Mouse (Mus musculus) forebrain, embryonic 12.5 days (tissue): Measurements from ENCODE around the gene Glod4. TPM values are rescaled to one million over a fixed set of nuclear protein-coding genes. Genes with fewer than 3 reads are reported as not detected.

Source experiments
- ATAC-seq: fragments of 200-750 bp; cut with Nextera tagmentation; 2 replicates; pipeline ENCODE4 v1.8.0; 2017; ENCODE audit warnings: moderate TSS enrichment; ENCODE audit not compliant: low FRiP score
- H3K27ac ChIP-seq: fragments of 300-500 bp; sonication (generic); 2 replicates; pipeline ENCODE4 v1.5.1; 2016; ENCODE audit warnings: mild to moderate bottlenecking
- H3K27me3 ChIP-seq: fragments of 300-500 bp; sonication (generic); 2 replicates; pipeline ENCODE4 v1.6.1; 2016; ENCODE audit warnings: mild to moderate bottlenecking
- H3K36me3 ChIP-seq: fragments of 300-500 bp; sonication (generic); replicated peaks from 2 replicates; pipeline ENCODE4 v1.6.1; 2016; ENCODE audit warnings: mild to moderate bottlenecking
- H3K4me1 ChIP-seq: fragments of 300-500 bp; sonication (generic); 2 replicates; pipeline ENCODE4 v1.6.1; 2016
- H3K4me2 ChIP-seq: fragments of 300-500 bp; sonication (generic); 2 replicates; pipeline ENCODE4 v1.6.1; 2016; ENCODE audit warnings: mild to moderate bottlenecking, moderate library complexity
- H3K4me3 ChIP-seq: fragments of 300-500 bp; sonication (generic); replicated peaks from 2 replicates; pipeline ENCODE4 v1.5.1; 2016; ENCODE audit warnings: mild to moderate bottlenecking
- H3K9ac ChIP-seq: fragments of 300-500 bp; sonication (generic); 2 replicates; pipeline ENCODE4 v1.6.1; 2016; ENCODE audit warnings: mild to moderate bottlenecking
- H3K9me3 ChIP-seq: fragments of 300-500 bp; sonication (generic); 2 replicates; pipeline ENCODE4 v1.6.1; 2016
- WGBS: fragments of 180-500 bp; shearing (Covaris S2); methylation state at CpG from one replicate; pipeline ENCODE4 v1.1.7; 2016; 5-methylcytosine and 5-hydroxymethylcytosine counted together
- polyA plus RNA-seq: library from polyadenylated mRNA; unstranded; fragments of >200 nt; fragmentation: Nextera tagmentation; extraction: Ambion mirVana; gene quantifications from 2 replicates; pipeline ENCODE4 v1.2.1, GENCODE M21; 2016

The Glod4 gene
- polyA plus RNA-seq, 1 experiment from 2014 or later, result 125 TPM

DNA sequence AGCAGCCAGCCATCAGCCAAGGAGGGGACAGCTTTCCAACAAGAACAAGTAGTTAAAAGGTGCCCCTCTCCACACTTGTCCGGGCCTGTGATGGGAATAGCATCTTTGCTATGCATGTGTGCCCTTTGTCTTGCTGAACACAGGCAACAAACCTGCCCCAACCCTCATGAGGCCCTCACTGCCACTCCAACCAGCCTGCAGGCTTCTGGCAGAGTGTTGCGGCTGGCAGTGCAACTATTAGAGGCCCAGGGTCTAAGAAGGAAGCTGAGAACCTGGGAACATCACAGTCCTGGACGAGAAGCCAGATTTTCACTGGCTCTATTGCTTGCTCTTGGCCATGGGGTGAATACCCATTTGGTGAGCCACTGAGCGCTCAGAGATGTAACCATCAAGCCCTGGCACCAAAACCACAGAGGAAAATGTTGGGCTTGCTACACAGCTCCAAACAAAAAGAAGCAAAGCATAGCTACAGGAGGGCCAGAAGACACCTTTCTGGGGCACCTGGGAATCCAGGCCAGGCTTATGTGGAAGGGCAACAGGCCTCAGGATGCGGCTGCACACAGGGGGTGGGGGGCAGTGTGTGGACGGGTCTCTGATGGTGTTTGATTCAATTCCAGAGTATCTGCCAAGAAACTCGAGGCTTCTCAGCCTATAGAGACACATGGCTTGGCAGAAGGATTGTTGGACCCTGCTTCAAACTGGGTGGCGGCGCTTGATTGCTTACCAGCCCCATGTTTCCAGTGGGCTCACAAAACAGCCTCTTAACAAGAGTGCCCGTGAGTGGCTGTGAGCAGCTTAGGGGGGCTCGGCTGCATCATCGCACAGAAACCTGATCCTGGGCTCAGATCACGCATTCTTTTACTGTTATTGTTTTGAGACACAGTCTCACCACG is 35.7 kb upstream of the Glod4 start:
- Histone ChIP-seq H3K4me3 (no peak overlapping the region), H3K36me3 (peaks cover 7% of the 10 kb centered on the region; the same call in 1 of the 2 replicates), H3K27ac (peak overlapping the region; percentile 50), H3K4me1 (peaks cover 17% of the 10 kb centered on the region), H3K9me3 (no peaks in the 10 kb centered on the region; the same call in 1 of the 2 replicates), H3K27me3 (no peaks in the 10 kb centered on the region), H3K9ac (no peak overlapping the region), H3K4me2 (no peak overlapping the region)
- 50% methylated on average over 14 of the region's 14 CpGs for WGBS
- ATAC-seq, result no peak

GRCm38 (mm10) chr11:76272440-76272839 is 28.9 kb upstream of the Glod4 start:
- Histone ChIP-seq H3K9me3 (no peaks in the 10 kb centered on the region), H3K4me3 (no peak overlapping the region), H3K4me1 (peaks cover 16% of the 10 kb centered on the region), H3K9ac (no peak overlapping the region), H3K27me3 (no peaks in the 10 kb centered on the region), H3K27ac (no peak overlapping the region), H3K36me3 (peaks cover 29% of the 10 kb centered on the region), H3K4me2 (no peak overlapping the region)
- WGBS, result 90% methylated on average over 4 of the region's 4 CpGs
- ATAC-seq, result no peak

- no peak overlapping the region for H3K4me2 ChIP-seq
- peak overlapping the region; percentile 75 for H3K27ac ChIP-seq
- H3K9ac ChIP-seq, result peak overlapping the region; percentile 25
- H3K9me3 ChIP-seq, result no peaks in the 10 kb centered on the region
- H3K4me3 ChIP-seq, result no peak overlapping the region
- H3K36me3 ChIP-seq, result peaks cover 16% of the 10 kb centered on the region; the same call in 1 of the 2 replicates
- peaks cover 34% of the 10 kb centered on the region for H3K4me1 ChIP-seq
- WGBS, result 42% methylated on average over 6 of the region's 6 CpGs
- H3K27me3 ChIP-seq, result no peaks in the 10 kb centered on the region
- no peak for ATAC-seq
Measured at GRCm38 (mm10) chr11:76268521-76269065, 25.1 kb upstream of the Glod4 start.

DNA sequence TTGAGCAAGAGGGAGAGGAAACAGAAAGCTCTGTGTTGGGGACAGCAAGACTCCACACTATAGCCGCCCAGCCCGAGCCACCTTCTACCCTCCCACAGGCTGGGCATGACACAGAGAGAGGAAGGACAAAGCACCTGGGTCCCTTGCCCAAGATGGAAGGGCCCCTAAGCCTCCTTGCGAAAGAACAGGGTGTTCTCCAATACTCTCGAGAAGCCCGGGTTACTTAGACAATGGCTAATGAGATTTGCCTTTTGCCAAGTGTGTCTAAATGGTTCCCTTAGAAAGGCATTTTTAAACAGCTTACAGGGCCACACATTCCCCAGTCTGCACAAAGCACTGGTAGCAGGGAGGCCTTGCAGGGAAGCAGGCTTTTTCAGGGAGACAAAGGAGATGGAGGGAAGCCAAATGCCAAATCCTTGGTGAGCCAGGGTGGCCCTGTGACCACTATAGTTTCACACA is 24.5 kb upstream of the Glod4 start:
- Histone ChIP-seq H3K9me3 (no peaks in the 10 kb centered on the region), H3K4me1 (peaks cover 40% of the 10 kb centered on the region), H3K27me3 (no peaks in the 10 kb centered on the region), H3K27ac (peak overlapping the region; percentile 75), H3K36me3 (peaks cover 16% of the 10 kb centered on the region; the same call in 1 of the 2 replicates), H3K4me3 (no peak overlapping the region), H3K9ac (peak overlapping the region; percentile 25), H3K4me2 (no peak overlapping the region)
- ATAC-seq, result peak; percentile 37; the same call in 1 of the 2 replicates
- WGBS, result 11% methylated on average over 5 of the region's 5 CpGs

DNA sequence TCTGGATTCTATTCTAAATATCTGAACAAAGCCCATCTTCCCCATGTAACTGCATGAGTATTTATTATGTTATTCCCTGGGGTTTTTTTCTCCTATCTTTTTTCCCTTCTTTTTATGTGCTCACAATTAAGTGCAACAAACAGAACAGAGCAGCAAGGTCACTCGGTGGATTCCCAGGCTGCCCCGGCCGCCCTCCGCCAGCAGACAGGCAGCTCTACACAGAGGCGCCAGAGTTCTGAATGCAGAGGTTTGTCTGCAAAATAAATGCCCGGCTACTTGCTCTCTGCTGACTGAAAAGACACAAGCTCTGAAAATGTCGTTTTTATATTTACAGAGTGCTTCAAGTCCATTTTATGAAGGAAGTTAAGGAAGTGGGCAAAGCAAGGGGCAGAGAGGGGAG is 24.0 kb upstream of the Glod4 start:
- H3K27ac ChIP-seq, result peak overlapping the region; percentile 75
- peaks cover 12% of the 10 kb centered on the region; the same call in 1 of the 2 replicates for H3K36me3 ChIP-seq
- H3K9me3 ChIP-seq, result no peaks in the 10 kb centered on the region
- H3K9ac ChIP-seq, result 0 out of 2 replicates have a peak overlapping the region, but pooled peaks have one; percentile 12
- ATAC-seq, result no peak
- no peak overlapping the region for H3K4me3 ChIP-seq
- H3K4me2 ChIP-seq, result no peak overlapping the region
- H3K27me3 ChIP-seq, result no peaks in the 10 kb centered on the region
- H3K4me1 ChIP-seq, result peaks cover 44% of the 10 kb centered on the region
- WGBS, result 23% methylated on average over 7 of the region's 7 CpGs

GRCm38 (mm10) chr11:76262611-76263351 is 19.3 kb upstream of the Glod4 start:
- peaks cover 5% of the 10 kb centered on the region; the same call in 1 of the 2 replicates for H3K36me3 ChIP-seq
- 9% methylated on average over 19 of the region's 19 CpGs for WGBS
- H3K9ac ChIP-seq, result no peak overlapping the region
- H3K9me3 ChIP-seq, result no peaks in the 10 kb centered on the region
- no peak overlapping the region for H3K4me3 ChIP-seq
- no peaks in the 10 kb centered on the region for H3K27me3 ChIP-seq
- peak overlapping the region; percentile 6; the same call in 1 of the 2 replicates for H3K4me2 ChIP-seq
- peak overlapping the region; percentile 47 for H3K27ac ChIP-seq
- peak; percentile 40; the same call in 1 of the 2 replicates for ATAC-seq
- peaks cover 65% of the 10 kb centered on the region for H3K4me1 ChIP-seq

- no peak for ATAC-seq
- Histone ChIP-seq H3K4me2 (no peak overlapping the region), H3K4me1 (peaks cover 51% of the 10 kb centered on the region), H3K36me3 (peaks cover 13% of the 10 kb centered on the region; the same call in 1 of the 2 replicates), H3K9ac (no peak overlapping the region), H3K27me3 (no peaks in the 10 kb centered on the region), H3K27ac (peak overlapping the region; percentile 38; the same call in 1 of the 2 replicates), H3K9me3 (no peaks in the 10 kb centered on the region), H3K4me3 (no peak overlapping the region)
- 65% methylated on average over 12 of the region's 12 CpGs for WGBS
Measured at GRCm38 (mm10) chr11:76261224-76261623, 17.7 kb upstream of the Glod4 start.

- H3K9ac ChIP-seq, result no peak overlapping the region
- no peaks in the 10 kb centered on the region for H3K27me3 ChIP-seq
- H3K9me3 ChIP-seq, result no peaks in the 10 kb centered on the region
- peak overlapping the region; percentile 38; the same call in 1 of the 2 replicates for H3K27ac ChIP-seq
- H3K4me3 ChIP-seq, result no peak overlapping the region
- 0 out of 2 replicates have a peak, but pooled peaks have one; percentile 24 for ATAC-seq
- H3K4me1 ChIP-seq, result peaks cover 54% of the 10 kb centered on the region
- H3K4me2 ChIP-seq, result no peak overlapping the region
- WGBS, result 30% methylated on average over 10 of the region's 10 CpGs
- H3K36me3 ChIP-seq, result peaks cover 13% of the 10 kb centered on the region; the same call in 1 of the 2 replicates
Measured at GRCm38 (mm10) chr11:76260208-76261050, 16.9 kb upstream of the Glod4 start.

- no peak overlapping the region for H3K4me3 ChIP-seq
- no peak overlapping the region for H3K9ac ChIP-seq
- no peak overlapping the region for H3K27ac ChIP-seq
- no peak for ATAC-seq
- H3K27me3 ChIP-seq, result no peaks in the 10 kb centered on the region
- H3K36me3 ChIP-seq, result peaks cover 13% of the 10 kb centered on the region; the same call in 1 of the 2 replicates
- no peaks in the 10 kb centered on the region for H3K9me3 ChIP-seq
- peaks cover 56% of the 10 kb centered on the region for H3K4me1 ChIP-seq
- no peak overlapping the region for H3K4me2 ChIP-seq
- WGBS, result 88% methylated on average over 6 of the region's 6 CpGs
Measured at GRCm38 (mm10) chr11:76258511-76258910, 15.0 kb upstream of the Glod4 start.

GRCm38 (mm10) chr11:76257386-76257785 is 13.9 kb upstream of the Glod4 start:
- Histone ChIP-seq H3K4me1 (peaks cover 45% of the 10 kb centered on the region), H3K4me2 (no peak overlapping the region), H3K9me3 (no peaks in the 10 kb centered on the region), H3K27ac (no peak overlapping the region), H3K27me3 (no peaks in the 10 kb centered on the region), H3K4me3 (no peak overlapping the region), H3K36me3 (peaks cover 13% of the 10 kb centered on the region; the same call in 1 of the 2 replicates), H3K9ac (no peak overlapping the region)
- 78% methylated on average over 4 of the region's 4 CpGs for WGBS
- ATAC-seq, result no peak

GRCm38 (mm10) chr11:76256129-76256528 is 12.6 kb upstream of the Glod4 start:
- Histone ChIP-seq H3K4me1 (peaks cover 32% of the 10 kb centered on the region), H3K36me3 (peaks cover 13% of the 10 kb centered on the region; the same call in 1 of the 2 replicates)

More at GRCm38 (mm10) chr11:76256129-76256528, 12.6 kb upstream of the Glod4 start:
- Histone ChIP-seq H3K4me3 (no peak overlapping the region), H3K4me2 (no peak overlapping the region), H3K27ac (peak overlapping the region; percentile 32), H3K9ac (no peak overlapping the region), H3K27me3 (no peaks in the 10 kb centered on the region), H3K9me3 (no peaks in the 10 kb centered on the region)
- no peak for ATAC-seq
- 60% methylated on average over 5 of the region's 5 CpGs for WGBS
